Comparison of ENCODE assay signal across 8 mouse cellular contexts in the genomic region with DNA sequence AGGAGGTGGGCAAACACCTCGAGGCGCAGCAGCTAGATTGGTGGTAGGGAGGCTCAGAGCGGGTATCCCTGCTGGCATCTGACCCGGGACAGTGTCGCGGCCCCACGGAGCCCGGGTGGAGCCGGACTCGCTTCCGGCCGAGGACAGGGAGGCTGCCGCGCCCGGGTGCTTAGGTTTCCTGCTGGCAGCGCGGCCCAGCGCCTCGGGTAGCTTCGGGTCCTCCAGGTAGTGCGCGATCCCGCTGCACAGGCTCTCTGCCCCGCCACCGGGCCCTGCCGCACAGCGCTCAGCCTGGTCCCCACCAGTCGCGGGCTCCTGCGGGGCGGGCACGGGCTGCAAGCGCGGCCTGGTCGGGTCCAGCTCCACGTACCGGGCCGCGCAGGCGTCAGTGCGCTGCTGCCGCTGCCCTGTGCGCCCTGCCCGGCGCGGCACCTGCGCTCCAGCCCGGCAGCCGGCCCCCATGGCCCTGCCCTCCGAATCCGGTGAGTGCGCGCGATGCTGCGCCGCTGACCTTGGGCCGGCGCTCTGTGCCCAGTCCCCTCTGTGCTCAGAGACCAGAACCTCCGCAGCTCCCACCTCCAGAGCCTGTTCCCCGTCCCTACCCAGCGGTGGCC. TPM values are rescaled to one million over a fixed set of nuclear protein-coding genes. Genes with fewer than 3 reads are reported as not detected.
A peak's percentile ranks its signal among the peaks of the same experiment; 100 is the strongest.
DNase-seq lines count a peak whose midpoint lies in the region; ATAC-seq and TF ChIP-seq lines count a peak whose summit lies in the region.

No protein-coding gene starts in this region.

- H3K27me3 ChIP-seq in erythroblast, embryonic 14.5 days (ENCODE audit: control insufficient read depth) = peaks cover 22% of the 10 kb centered on the region
- H3K27me3 ChIP-seq in heart, postnatal 0 days (ENCODE audit: control insufficient read depth, insufficient read depth, low read length) = no peaks in the 10 kb centered on the region
- H3K27me3 ChIP-seq in lung, embryonic 14.5 days (ENCODE audit: insufficient read depth, low read length) = peaks cover 16% of the 10 kb centered on the region
- H3K27me3 ChIP-seq in neural tube, embryonic 15.5 days (replicated peaks) = no peaks in the 10 kb centered on the region

- TF ChIP-seq CTCF in bone marrow, adult 2 months (IDR thresholded peaks at IDR 0.05; ENCODE audit: control insufficient read depth, insufficient read depth, low read length) = no peak
- TF ChIP-seq CTCF in heart, postnatal 0 days (IDR thresholded peaks at IDR 0.05; ENCODE audit: low read depth) = no peak
- TF ChIP-seq CTCF in lung, embryonic 14.5 days (IDR thresholded peaks at IDR 0.05; ENCODE audit: low read depth) = no peak

- peak; percentile 69 for ATAC-seq in heart, postnatal 0 days (ENCODE audit: insufficient read depth, low read depth)
- peak; percentile 64 for ATAC-seq in lung, embryonic 14.5 days (ENCODE audit: insufficient read depth)
- ATAC-seq in neural tube, embryonic 15.5 days (ENCODE audit: low FRiP score) = peak; percentile 83

- peak overlapping the region; percentile 69 for H3K9ac ChIP-seq in heart, postnatal 0 days (replicated peaks; ENCODE audit: low read depth, low read length)
- peak overlapping the region; percentile 62 for H3K9ac ChIP-seq in lung, embryonic 14.5 days
- peak overlapping the region; percentile 68 for H3K9ac ChIP-seq in neural tube, embryonic 15.5 days (replicated peaks)

- H3K36me3 ChIP-seq in erythroblast, embryonic 14.5 days (ENCODE audit: control insufficient read depth) = no peaks in the 10 kb centered on the region; the same call in 1 of the 2 replicates
- H3K36me3 ChIP-seq in heart, postnatal 0 days (replicated peaks; ENCODE audit: control insufficient read depth, insufficient read depth, low read length) = no peaks in the 10 kb centered on the region
- no peaks in the 10 kb centered on the region for H3K36me3 ChIP-seq in lung, embryonic 14.5 days (ENCODE audit: insufficient read depth)
- H3K36me3 ChIP-seq in neural tube, embryonic 15.5 days = no peaks in the 10 kb centered on the region

- peak overlapping the region; percentile 98 for H3K27ac ChIP-seq in bone marrow, adult 2 months (ENCODE audit: control insufficient read depth, insufficient read depth, low read depth, low read length, poor library complexity)
- H3K27ac ChIP-seq in heart, postnatal 0 days (ENCODE audit: low read depth) = peak overlapping the region; percentile 70
- peak overlapping the region; percentile 24; the same call in 1 of the 2 replicates for H3K27ac ChIP-seq in lung, embryonic 14.5 days (ENCODE audit: low read depth)
- H3K27ac ChIP-seq in neural tube, embryonic 15.5 days (replicated peaks) = peak overlapping the region; percentile 35; the same call in 1 of the 2 replicates

- no peaks in the 10 kb centered on the region for H3K9me3 ChIP-seq in erythroblast, embryonic 14.5 days (ENCODE audit: control insufficient read depth, low read length)
- no peaks in the 10 kb centered on the region for H3K9me3 ChIP-seq in heart, postnatal 0 days (replicated peaks; ENCODE audit: control insufficient read depth, low read length)
- no peaks in the 10 kb centered on the region for H3K9me3 ChIP-seq in lung, embryonic 14.5 days (ENCODE audit: low read depth, low read length)
- H3K9me3 ChIP-seq in neural tube, embryonic 15.5 days (replicated peaks) = no peaks in the 10 kb centered on the region

- DNase-seq in 3134 (ENCODE audit: extremely low read depth, insufficient read length, low spot score) = peak; percentile 75
- DNase-seq in heart, postnatal 0 days (ENCODE audit: low spot score) = no peak
- DNase-seq in kidney, postnatal 10 days = peak; percentile 65
- DNase-seq in lung, embryonic 14.5 days = peak; percentile 37
- peak; percentile 42 to 55 for DNase-seq in thymus, postnatal 10 days (ENCODE audit: low spot score in 2 of 2)

- peak overlapping the region; percentile 83 for H3K4me2 ChIP-seq in heart, postnatal 0 days (ENCODE audit: low read depth, low read length)
- H3K4me2 ChIP-seq in lung, embryonic 14.5 days = peak overlapping the region; percentile 96
- H3K4me2 ChIP-seq in neural tube, embryonic 15.5 days = peak overlapping the region; percentile 83

- peaks cover 13% of the 10 kb centered on the region for H3K4me1 ChIP-seq in bone marrow, adult 2 months (ENCODE audit: control insufficient read depth, insufficient read depth, low read length)
- peaks cover 61% of the 10 kb centered on the region for H3K4me1 ChIP-seq in erythroblast, embryonic 14.5 days (ENCODE audit: control insufficient read depth)
- peaks cover 24% of the 10 kb centered on the region for H3K4me1 ChIP-seq in heart, postnatal 0 days (ENCODE audit: control insufficient read depth, insufficient read depth)
- H3K4me1 ChIP-seq in lung, embryonic 14.5 days (ENCODE audit: insufficient read depth) = 0 out of 2 replicates have a peak, but pooled peaks cover 7% of the 10 kb centered on the region
- peaks cover 25% of the 10 kb centered on the region for H3K4me1 ChIP-seq in neural tube, embryonic 15.5 days

- under 1% methylated on average over 61 of the region's 61 CpGs for WGBS in bone marrow, adult 2 months
- WGBS in heart, postnatal 0 days = 1% methylated on average over 58 of the region's 61 CpGs
- WGBS in lung, embryonic 14.5 days = 1% methylated on average over 58 of the region's 61 CpGs
- WGBS in neural tube, embryonic 15.5 days = under 1% methylated on average over 54 of the region's 61 CpGs

- TF ChIP-seq POLR2A in bone marrow, adult 2 months (IDR thresholded peaks at IDR 0.05; ENCODE audit: borderline replicate concordance, control insufficient read depth, low read depth, low read length) = peak; percentile 66; the same call in 1 of the 2 replicates

- H3K4me3 ChIP-seq in bone marrow, adult 2 months (replicated peaks; ENCODE audit: control insufficient read depth, low read depth, low read length) = peak overlapping the region; percentile 73
- peak overlapping the region; percentile 76 for H3K4me3 ChIP-seq in erythroblast, embryonic 14.5 days (replicated peaks)
- peak overlapping the region; percentile 58 for H3K4me3 ChIP-seq in heart, postnatal 0 days (ENCODE audit: low read depth, low read length)
- H3K4me3 ChIP-seq in lung, embryonic 14.5 days (ENCODE audit: low read depth, low read length) = peak overlapping the region; percentile 52
- peak overlapping the region; percentile 50 for H3K4me3 ChIP-seq in neural tube, embryonic 15.5 days (replicated peaks)

- no peak for TF ChIP-seq EP300 in heart, postnatal 0 days (IDR thresholded peaks at IDR 0.05; ENCODE audit: low read depth)

RNA-seq across cellular contexts. Expression of gene Ampd3, which starts 0.6 kb away (rescaled TPM):
- 25.5 and 36.5 TPM in 2 replicates for polyA plus RNA-seq in bone marrow, adult 2 months (2011; ENCODE audit: insufficient read depth, insufficient read length, low replicate concordance, missing spikeins)
- polyA plus RNA-seq in erythroblast, embryonic 14.5 days (2012) = 2.6 and 4.3 TPM in 2 replicates
- total RNA-seq in heart, postnatal 0 days (2014; rRNA removed; ENCODE audit: low replicate concordance) = 12.2 and 19.7 TPM in 2 replicates
- polyA plus RNA-seq in heart, postnatal 0 days (2015; fragmentation: Nextera tagmentation; extraction: Ambion mirVana) = 12.8 and 15.6 TPM in 2 replicates
- polyA plus RNA-seq in lung, embryonic 14.5 days (2014; fragmentation: Nextera tagmentation; extraction: Ambion mirVana) = 1.4 and 2.6 TPM in 2 replicates
- 12.0 and 12.6 TPM in 2 replicates for polyA plus RNA-seq in neural tube, embryonic 15.5 days (2015; fragmentation: Nextera tagmentation; extraction: Ambion mirVana)

Comparison
In these comparisons a context has a peak if more than half of its experiments do, and no peak if none do; other contexts are left out.
1. H3K27ac ChIP-seq: peak in every context shown above with its lines; median percentile 98 in bone marrow, adult 2 months; 70 in heart, postnatal 0 days; 35 in neural tube, embryonic 15.5 days; 24 in lung, embryonic 14.5 days.